Mouse (Mus musculus) cerebellum, postnatal 14 days (tissue): ENCODE results near the gene Mmd.
"Not testable (repeated sequence)": the region's sequence is repeated elsewhere in the genome, so short reads cannot be mapped to it uniquely, and the experiment has no call there.

ENCODE experiments used
- DNase-seq, 2 experiments: peaks; one replicate each; pipeline ENCODE4 v3.0.0; 2021; ENCODE audit warnings: mixed read lengths in 2 of 2

Mmd gene

GRCm38 (mm10) chr11:90250730-90251129 is 1.5 kb downstream of the Mmd start:
- no peak for DNase-seq

DNA sequence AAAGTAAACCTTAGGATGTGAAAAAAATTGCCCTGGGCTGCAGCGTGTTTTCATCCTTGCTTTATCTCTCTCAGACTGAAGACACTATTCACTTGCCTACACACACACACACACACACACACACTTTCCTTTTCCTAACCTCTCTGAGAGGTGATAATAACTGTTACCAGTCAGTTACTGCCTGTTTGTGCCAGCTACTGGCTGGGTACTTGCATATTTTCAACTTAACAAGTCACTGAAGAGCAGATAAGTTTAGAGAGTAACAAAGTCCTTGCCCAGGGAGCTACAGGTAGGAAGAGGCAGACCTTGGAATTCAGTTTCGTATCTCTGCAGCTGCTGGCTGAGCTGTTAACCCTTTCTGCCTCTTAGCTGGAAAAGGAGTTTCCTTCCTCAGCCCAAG is 2.7 kb downstream of the Mmd start:
- DNase-seq, result no peak

GRCm38 (mm10) chr11:90252366-90252765 is 3.1 kb downstream of the Mmd start:
- peak; percentile 36 to 39 for DNase-seq

DNA sequence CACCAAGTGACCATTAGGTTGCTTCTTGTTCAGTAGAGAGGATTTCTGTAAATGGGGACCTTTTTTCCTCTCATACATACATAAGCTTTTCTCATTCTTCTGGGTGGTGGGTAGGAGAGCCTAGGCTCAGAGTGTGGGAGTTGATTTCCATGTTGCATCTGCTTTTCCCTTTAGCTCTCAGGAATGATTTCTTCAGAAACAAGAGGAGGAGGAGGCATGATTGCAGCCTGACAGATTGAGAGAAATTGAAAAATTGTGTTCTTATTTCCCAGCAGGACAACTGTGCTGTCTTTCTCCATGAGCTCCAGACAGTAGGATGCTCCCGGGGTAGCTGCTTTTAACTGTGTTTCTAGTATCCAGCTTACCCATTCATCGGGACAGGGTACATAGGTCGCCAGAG is 5.3 kb downstream of the Mmd start:
- no peak for DNase-seq

- DNase-seq, result no peak
Measured at GRCm38 (mm10) chr11:90255687-90256086, 6.4 kb downstream of the Mmd start.

DNA sequence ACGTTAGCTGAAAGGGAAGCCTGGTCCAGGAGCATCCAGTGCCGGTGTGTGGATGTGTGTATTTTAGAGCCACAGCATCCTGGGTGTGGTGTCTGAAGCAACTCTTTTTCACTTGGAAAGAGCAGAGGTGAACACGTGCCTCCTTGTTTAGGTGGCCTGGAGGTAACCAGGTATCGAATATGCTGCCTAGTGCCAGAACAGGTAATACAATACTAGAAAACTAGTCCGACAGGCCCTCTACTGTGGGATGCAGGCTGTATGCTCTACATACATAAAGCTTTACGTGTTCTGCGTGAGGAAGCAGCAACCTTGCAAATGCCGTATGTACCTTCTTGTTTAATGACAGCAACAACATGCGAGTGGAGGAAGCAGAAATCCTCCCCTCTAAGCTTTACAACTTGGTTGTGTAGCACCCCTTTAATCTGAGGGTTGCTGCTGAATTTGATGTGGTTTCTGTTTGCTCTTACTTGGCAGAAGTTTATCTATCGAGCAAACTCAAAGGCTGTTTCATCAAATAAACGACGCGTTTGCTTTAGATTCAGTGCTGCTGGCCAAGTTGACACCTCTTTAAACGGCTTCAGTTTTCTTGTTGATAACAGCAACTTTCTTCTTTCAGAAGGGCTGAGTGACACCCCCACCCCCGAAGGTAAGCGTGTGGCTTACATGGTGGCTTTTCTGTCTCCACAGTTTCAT is 7.7 kb downstream of the Mmd start:
- no peak for DNase-seq

DNA sequence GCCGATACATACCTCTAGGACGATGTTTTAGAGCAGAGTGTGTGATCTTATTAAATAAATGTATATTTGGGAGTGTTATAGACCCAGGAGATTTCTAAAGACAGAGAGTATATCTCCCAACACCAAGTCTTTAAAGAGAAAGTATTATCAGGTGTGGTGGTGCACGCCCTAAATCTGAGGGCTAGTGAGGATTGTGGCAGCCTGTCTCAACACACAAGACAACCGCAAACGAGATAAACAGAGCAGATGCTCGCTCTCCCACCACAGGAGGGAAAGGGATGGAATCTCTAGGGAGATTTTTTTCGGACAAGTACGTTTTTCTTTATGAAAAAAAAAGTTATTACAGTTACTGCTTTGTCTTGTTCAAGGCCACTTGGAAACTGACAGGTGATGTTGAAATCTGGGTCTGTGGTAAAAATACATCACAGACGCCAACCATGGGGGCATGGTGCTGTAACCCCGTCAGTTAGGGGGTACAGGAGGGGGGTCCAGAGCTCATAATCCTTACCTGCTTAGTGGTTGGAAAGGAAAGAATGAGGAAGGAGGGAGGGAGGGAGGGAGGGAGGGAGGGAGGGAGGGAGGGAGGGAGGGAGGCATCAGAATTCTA is 9.2 kb downstream of the Mmd start:
- DNase-seq, result no peak

DNA sequence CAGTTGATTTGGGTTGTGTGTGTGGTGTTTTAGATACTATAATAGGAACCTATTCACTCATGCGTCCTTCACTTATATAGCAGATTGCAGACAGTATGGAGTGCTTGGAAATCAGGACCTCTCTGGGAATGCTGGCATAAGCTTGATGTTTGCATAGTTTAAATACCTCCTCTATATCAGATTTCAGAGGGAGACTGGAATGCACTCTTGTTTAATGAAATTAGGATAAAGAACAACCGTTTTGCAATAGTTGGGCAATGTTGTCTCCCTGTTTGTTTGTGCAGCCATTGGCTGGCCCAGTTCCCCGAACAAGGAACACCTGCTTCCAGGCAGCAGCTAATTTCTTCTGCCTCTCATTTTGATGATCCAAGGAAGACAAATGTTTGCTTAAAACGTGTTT is 9.8 kb downstream of the Mmd start:
- no peak for DNase-seq

DNA sequence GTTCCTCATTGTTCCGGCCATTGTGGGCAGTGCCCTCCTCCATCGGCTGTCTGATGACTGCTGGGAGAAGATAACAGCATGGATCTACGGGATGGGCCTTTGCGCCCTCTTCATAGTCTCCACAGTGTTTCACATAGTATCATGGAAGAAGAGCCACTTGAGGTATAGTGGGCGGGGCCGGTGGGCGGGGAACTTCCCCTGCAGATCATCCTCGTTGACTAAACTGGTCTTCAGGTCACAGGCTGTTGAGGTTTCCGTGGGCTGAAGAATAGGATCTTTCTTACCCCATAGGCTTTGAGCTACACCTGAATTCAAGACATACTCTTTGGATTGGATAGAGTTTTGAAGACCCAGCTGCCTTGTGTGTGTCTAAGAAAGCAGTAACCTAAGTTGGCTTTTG is 10.6 kb downstream of the Mmd start:
- DNase-seq, result no peak

GRCm38 (mm10) chr11:90264180-90264579 is 14.9 kb downstream of the Mmd start:
- no peak for DNase-seq

GRCm38 (mm10) chr11:90265581-90265980 is 16.3 kb downstream of the Mmd start:
- DNase-seq, result no peak

GRCm38 (mm10) chr11:90268934-90269333 is 19.7 kb downstream of the Mmd start:
- DNase-seq, result no peak

DNA sequence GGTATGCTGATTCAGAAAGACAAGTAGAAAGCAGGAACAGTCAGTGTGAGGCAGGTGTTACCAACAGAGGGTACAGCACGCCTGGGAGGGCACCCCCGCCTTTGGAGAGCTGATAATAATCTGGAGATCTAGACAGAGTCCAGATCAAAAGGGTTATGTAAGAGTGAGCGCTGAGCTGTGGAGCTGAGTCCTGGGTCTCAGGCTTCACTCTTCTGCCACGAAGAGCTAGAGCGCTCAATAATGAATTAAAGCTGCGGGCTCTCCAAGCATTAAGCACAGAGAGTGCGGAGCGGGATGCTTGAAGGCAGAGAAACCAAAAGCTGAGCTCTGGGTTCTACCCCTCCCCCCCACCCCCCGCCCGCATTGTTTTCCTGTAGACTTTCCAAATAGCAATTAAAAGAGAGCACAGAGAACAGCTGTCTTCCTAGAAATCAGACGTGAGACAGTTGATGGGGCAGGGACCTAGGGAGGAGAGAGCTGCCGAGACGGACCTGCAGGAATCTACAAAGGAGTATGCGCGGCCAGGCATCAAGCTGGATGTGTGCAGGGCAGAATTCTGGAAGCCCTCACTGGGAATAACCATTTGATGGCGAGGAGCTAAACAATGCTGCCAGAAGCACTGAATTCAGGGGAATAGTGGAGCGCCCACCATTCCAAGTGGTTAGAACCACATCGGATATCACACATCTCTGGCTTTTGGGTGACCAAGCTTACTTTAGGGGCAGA is 20.3 kb downstream of the Mmd start:
- no peak for DNase-seq

DNA sequence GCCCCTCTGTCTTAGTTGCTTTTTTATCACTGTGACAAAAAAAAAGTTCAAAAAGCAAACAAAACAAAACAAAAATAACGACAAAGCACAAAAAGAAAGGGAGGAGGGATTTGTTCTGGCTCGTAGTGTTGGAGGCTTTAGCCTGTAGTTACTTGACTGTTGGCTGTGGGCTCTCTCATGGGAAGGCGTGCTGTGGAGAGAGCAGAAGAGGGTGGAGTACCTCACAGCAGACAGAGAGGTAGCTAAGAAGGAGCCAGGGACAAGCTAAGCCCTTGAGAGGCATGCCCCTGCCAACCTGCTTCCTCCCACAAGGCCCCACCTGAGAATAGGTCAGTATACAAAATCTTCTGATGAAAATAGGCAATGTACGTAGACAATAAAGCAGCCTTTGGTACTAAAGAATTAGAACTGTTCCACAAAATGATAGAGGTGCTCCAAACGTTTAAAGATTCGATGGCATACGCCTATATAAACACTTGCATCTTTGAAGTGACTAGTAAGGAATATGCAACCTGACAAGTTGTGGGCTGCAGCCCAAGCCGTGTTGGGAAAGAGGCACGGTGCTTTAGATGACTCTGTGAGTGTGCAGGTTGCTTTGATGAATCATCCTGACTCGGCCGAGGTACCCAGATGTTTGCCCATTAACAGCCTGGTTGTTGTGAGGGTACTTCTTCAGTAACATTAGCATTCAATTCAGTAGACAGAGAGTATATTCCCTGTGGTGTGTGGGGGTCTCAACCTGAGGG is 21.0 kb downstream of the Mmd start:
- DNase-seq, result no peak

DNA sequence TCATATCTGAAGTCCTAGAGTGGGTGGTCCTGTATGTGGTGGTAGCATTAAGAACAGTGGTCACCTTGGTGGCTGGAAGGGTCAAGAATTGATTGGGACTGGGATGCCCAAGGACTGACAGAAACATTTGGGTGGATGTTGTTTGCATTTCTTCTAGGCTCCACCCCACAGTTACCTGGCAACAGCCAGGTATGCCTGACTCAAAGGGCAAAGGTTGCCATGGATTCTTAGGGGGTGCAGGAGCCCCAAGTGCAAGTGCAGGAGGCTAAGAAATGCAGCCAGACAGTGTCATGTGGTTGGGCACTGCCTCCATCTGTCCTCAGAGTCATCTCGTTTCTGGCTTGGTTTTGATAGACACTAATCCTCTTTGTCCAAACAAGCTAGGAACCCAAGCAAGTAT is 24.9 kb downstream of the Mmd start:
- no peak for DNase-seq

DNA sequence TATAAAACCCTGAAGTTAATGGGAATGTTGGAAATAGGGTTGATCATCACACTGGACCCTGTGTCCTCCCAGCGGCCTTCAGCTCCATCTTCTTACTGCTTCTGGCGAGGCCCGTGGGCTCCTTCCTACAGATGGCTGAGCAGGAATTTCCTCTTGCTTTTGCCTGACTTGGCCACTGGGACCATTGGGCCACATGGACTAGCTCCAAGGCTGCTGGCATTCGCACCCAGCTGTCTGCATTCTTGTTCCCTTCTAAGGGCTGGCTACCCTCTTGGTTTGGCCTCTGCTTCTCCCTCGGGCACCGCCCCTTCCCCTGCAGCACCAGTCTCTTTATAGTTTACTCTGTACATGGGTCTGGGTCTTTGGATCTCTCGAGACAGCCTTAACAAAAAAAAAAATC is 26.4 kb downstream of the Mmd start:
- peak; percentile 62 to 69 for DNase-seq

DNA sequence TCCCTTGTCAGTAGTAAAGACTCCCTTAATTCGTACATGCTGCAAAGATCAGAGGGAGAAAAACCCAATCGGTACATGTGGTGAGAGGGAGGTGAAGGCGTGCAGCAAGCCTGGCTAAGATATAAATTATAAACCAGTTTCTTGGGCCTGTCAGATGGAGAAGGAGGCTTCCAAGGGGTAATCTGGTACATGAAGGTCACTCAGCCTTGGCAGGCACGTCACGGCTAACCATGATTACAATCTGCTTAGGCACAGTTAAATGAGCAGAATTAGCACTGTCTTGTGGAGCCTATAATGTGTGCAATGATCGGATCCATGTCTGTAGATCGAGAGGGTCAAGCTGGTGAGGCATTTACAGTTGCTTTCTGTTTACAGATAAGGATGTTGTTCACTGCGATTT is 26.9 kb downstream of the Mmd start:
- DNase-seq, result peak in 1 of 2 experiments; percentile 31

DNA sequence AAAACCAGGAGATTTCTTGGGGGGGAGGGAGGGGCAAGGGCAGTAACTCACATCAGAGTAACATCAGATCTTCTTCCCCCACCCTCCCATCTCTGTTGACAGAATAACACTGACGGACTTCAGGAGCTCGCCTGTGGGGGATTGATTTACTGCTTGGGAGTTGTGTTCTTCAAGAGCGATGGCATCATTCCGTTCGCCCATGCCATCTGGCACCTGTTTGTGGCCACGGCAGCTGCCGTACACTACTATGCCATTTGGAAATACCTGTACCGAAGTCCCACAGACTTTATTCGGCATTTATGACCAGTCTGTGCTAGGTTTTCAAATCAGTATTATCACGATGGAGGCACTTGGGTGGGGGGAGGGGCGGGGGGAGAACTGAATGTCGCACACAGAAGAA is 27.3 kb downstream of the Mmd start:
- DNase-seq, result peak; percentile 62 to 64

GRCm38 (mm10) chr11:90280069-90280468 is 30.8 kb downstream of the Mmd start:
- no peak for DNase-seq

DNA sequence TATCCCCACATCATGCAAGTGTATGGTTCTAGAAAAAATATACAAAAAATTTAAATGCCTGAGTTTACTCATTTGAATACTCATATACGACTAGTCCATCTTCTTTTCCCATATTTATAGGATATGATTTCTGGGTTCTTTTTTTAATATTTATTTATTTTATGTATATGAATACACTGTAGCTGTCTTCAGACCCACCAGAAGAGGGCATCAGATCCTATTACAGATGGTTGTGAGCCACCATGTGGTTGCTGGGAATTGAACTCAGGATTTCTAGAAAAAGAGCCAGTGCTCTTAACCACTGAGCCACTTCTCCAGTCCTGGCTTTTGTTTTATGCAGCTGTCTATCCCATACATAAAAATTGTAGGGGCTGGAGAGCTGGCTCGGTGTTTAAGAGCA is 32.7 kb downstream of the Mmd start:
- DNase-seq, result not testable (repeated sequence)

DNA sequence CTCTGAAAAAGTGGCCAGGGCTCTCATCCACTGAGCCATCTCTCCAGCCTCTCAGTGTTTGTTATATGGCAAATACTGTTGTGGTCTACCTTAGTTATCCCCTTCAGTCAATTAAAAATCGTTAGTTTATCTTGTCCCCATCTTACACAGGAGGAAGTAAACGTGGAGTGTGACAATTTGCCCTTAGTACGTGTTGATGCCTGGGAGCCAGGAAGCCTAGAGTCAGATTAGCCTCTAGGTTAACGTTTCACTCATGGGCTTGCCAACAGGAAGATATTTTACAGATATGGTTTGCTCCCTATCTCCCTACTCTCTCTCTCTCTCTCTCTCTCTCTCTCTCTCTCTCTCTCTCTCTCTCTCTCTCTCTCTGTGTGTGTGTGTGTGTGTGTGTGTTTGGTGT is 33.9 kb downstream of the Mmd start:
- DNase-seq, result no peak

DNA sequence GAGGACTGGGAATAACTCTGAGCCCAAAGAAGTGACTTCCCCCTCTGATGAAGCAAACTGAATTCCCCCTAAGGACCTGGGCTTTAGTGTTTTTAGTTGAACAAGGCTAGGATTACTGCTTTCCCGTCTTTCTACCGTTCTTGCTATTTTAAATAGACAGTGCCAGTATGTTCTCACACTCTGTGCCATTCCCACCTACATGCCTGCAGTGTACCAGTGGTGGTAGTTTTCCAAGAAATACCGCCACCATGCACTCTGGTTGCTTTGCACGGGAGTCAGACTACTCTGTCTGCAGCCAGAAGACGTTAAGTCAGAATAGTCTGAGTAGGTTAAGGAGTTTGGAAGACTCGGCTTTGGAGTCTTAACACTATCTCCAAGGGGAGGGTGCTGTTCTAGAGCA is 34.3 kb downstream of the Mmd start:
- DNase-seq, result no peak

DNA sequence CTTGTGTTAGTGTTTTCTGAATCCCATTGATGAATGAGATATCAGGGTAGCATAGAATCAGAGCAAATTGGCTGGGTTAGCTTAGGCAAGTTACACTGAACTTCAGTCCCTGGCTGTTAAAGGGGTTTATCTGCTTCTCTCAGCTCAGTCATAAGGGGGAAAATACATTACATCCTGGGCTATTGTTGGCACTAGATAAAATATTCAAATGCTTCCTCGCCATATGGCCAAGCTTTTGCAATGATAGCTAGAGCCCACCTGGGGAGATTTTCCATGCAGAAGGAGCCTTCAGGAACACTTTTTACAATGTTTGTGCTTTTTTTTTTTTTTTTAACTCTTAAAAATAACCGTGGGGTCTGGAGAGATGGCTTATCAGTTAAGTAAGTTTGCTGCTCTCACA is 34.8 kb downstream of the Mmd start:
- DNase-seq, result no peak

DNA sequence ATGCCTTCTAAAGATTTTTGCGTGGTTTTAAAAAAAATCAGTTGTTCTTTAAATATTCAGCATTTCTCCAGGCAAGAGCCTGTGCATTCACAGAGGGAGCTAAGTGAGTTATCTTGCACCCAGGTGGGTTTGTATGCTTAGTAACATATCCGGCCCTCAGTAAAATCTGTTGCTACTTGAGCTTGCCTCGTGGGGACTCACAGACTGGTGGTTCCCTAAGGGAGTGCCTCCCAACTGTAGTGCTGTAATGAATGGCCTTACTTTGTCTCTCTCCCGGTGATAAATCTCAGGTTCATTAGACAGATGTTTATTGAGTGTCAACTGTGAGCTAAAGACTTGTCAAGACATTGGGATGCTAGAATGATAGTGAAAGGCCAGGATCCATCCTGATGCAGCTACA is 35.4 kb downstream of the Mmd start:
- DNase-seq, result no peak
